Mouse (Mus musculus) embryonic fibroblast, embryonic 13.5 days (primary cell): ENCODE data around the gene Dido1.

Source experiments
- CTCF ChIP-seq: IDR thresholded peaks from 2 replicates; pipeline ENCODE4 v1.5.1; 2011; ENCODE audit warnings: mild to moderate bottlenecking, control low read depth, low read length, moderate library complexity, borderline replicate concordance; ENCODE audit not compliant: insufficient read depth
- POLR2A ChIP-seq: IDR thresholded peaks from 2 replicates; pipeline ENCODE4 v1.6.1; 2011; ENCODE audit warnings: low read depth, mild to moderate bottlenecking, control low read depth, low read length, moderate library complexity

GRCm38 (mm10) chr2:180709923-180710272 is at the start of gene Dido1, which contains the start of gene Gid8:
- TF ChIP-seq CTCF: no peak
- TF ChIP-seq POLR2A: peak; percentile 70
